Mouse (Mus musculus) neural tube, embryonic 10.5 days (tissue): Measurements from ENCODE around the gene Galntl6.
A peak's percentile ranks its signal among the peaks of the same experiment; 100 is the strongest.
"Not testable (repeated sequence)": the region's sequence is repeated elsewhere in the genome, so short reads cannot be mapped to it uniquely, and the experiment has no call there.

Experiments used
- DNase-seq: peaks from one replicate; pipeline ENCODE4 v3.0.0-alpha.2; 2017; ENCODE audit warnings: low spot score; ENCODE audit errors: extremely low spot score

Galntl6 gene

DNA sequence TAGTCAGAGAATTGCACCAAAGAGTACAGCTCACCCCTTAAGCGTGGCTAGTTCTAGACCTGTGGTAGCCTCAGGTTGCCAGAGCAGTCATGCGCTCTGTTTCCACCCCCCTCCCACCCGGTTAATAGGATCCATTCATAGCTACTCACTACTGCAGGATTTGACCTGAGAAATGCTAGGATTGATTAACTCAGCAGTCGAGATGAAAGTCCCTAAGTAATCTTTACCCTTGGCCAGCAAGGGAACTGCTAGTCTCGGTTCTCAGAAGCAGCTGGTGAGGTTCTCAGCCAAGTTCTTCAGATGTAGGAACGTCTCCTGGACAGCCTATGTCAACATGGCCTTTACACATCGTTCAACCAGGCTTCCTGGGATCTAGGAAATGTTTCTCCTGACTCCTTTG is 1135.7 kb downstream of the Galntl6 start:
- DNase-seq, result no peak

GRCm38 (mm10) chr8:57772732-57773265 is 1139.6 kb downstream of the Galntl6 start:
- DNase-seq, result no peak

- no peak for DNase-seq
These were observed 1144.9 kb downstream of the Galntl6 start for GRCm38 (mm10) chr8:57767541-57767940.

DNA sequence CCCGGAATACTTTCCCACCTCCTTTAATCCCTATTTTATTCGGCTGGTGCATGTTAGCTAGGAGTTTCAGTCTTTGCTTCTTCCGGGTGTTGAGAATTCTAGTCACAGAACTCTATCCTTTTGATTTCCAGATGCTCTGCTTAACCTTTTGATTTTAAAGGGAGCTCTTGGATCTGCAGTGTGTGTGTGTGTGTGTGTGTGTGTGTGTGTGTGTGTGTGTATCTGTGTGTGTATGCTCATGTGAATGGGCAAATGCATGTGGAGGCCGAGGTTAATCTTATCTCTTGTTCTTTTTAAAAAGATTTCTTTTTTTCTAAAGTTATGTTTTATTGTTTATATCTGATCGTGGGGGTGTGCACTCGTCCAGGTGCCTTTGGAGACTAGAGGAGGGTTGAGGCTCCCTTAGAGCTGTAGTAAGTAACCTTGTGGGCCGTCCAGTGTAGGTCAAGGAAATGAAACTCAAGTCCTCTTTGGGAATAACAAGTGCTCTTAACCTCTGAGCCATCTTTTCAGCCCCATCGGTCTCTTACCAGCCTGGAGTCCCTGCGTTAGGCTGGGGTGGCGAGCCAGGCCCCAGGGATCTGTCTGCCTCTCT is 1145.9 kb downstream of the Galntl6 start:
- no peak for DNase-seq

DNA sequence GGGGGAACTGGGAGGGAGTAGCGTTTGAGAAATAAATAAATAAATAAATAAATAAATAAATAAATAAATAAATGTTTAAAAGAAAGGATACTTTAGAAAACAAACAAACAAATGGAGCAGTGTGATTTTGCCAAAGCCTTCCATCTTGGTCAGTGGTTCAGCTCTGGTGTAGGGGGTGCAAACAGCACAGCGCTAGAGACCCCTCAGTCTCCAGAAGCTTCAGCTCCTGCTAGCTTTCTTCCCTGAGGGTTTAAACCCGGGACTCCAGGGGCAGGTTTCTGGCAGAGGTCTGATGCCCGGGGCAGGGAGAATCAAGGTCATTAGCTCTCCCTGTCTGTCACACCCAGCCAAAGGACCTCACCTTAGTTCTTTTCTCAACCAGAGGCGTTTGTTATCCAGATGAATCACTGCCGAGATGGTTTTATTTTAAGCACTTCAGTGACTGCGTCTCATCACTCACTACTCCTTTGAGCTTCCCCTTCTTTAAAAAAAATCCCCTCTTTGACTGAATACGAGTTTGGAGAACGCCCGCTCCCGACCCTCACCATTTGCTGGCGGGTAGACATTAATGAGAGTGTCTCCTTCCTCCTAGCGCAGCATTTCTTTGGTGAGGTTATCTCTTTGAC is 1146.6 kb downstream of the Galntl6 start:
- no peak for DNase-seq

- DNase-seq, result no peak
These were observed 1147.2 kb downstream of the Galntl6 start for GRCm38 (mm10) chr8:57765192-57765591.

GRCm38 (mm10) chr8:57762622-57763021 is 1149.8 kb downstream of the Galntl6 start:
- DNase-seq, result not testable (repeated sequence)

DNA sequence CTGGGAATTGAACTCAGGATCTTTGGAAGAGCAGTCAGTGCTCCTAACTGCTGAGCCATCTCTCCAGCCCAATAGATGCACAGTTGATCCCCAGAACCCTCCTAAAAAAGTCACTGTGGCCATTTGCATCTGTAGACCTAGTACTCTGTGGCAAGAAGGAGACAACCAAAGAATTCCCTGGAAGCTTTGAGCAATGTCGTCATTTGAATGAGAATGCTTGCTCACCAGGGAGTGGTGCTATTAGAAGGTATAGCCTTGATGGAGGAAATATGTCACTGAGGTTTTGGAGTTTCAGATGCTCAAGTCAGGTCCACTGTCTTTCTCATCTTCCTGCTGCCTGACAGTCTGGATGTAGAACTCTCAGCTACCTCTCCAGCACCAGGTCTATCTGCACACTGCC is 1151.5 kb downstream of the Galntl6 start:
- no peak for DNase-seq

DNA sequence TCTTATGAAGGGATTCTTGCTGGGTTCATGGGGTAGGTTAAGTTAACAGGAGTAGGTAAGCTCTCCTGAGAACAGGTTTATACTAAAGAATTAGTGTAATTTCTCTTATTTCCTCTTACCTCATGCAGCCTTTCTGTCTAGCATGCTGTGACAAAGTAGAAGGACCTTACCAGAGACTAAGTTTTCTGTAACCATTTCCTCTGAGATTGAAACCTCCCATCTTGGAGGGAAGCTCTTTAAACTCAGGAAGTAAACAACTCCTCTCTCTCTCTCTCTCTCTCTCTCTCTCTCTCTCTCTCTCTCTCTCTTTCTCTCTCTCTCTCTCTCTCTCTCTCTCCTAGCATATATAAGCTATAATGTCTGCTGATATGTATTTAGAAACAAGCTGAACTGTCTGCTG is 1153.6 kb downstream of the Galntl6 start:
- no peak for DNase-seq

- DNase-seq, result no peak
These were observed 1155.0 kb downstream of the Galntl6 start for GRCm38 (mm10) chr8:57757476-57757875.

- DNase-seq, result no peak
These were observed 1158.4 kb downstream of the Galntl6 start for GRCm38 (mm10) chr8:57754066-57754465.

GRCm38 (mm10) chr8:57743636-57744035 is 1168.8 kb downstream of the Galntl6 start:
- no peak for DNase-seq

DNA sequence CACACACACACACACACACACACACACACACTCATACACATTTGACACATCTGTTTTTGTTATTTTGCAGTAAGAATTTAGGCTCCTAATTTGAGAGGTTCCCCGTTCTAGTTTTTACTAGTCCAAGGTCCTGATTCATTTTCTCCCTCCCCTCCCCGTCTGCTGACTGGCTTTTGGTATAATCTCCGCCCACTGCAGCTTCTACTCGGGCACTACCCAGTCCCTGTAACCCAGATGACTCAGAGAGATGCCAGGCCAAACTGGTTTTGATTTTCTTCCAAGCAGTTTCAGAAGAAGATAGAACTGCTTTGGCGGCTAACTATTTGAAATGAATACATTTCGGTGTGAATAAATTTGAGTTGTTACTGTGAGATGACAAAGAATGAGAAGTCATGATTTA is 1170.5 kb downstream of the Galntl6 start:
- no peak for DNase-seq

GRCm38 (mm10) chr8:57741309-57741708 is 1171.1 kb downstream of the Galntl6 start:
- DNase-seq, result no peak

GRCm38 (mm10) chr8:57737281-57737680 is 1175.2 kb downstream of the Galntl6 start:
- no peak for DNase-seq

DNA sequence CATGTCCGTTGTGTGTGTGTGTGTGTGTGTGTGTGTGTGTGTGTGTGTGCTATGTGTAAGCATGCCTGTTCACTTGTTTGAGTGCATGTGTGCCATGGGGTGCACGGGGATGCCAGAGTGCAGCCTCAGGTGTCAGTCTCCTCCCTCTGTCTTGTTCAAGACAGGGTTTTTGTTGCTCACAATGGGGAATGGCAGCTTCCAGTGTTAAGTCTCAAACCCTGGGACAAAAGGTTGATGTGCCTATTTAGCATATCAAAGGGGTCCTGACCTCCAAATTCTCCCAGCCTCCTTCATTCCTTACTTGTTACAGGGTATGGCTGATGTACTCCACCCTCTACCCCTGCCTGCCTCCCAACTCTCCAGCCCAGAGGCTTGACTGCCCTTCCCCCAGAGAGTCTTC is 1179.6 kb downstream of the Galntl6 start:
- peak; percentile 14 for DNase-seq

DNA sequence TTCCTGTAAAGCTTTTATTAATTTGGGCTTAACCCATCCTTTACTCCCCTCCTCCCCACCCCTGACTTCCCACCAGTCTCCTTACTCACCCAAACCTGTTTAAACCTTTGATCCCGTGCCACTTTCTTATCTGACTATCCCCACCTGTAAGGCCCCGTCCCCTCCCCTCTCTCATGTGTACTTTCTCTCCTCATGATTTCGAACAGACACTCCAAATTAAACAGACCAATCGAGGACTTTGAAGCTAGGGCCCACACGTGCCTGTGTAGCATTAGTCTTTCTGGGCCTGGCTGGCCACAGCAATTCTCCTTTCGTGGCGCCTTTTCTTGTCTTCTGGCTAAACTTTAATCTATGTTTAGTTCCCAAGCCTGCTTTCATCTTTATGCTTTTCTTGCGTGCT is 1180.8 kb downstream of the Galntl6 start:
- DNase-seq, result no peak

DNA sequence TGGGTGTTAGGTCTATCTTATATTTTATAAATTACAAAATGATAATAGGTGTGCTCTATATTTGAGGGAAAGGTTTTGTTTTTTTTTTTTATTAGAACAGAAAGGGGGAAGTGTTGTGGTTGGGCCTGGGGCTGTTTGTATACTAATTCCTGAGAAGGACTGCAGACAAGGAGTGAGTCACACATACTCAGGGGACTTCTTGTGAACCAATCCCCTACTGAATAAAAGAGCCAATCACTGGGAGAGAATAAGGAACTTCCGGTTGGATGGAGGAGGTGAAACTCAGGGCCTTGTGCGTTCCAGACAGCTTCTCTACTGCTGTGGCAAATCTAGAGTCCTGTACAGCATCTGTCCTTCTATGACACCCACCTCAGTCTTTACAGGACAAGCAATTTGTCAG is 1184.2 kb downstream of the Galntl6 start:
- no peak for DNase-seq

- no peak for DNase-seq
These were observed 1187.4 kb downstream of the Galntl6 start for GRCm38 (mm10) chr8:57724843-57725627.
